Mouse (Mus musculus) liver, adult 2 months (tissue): ENCODE data around the gene Bcl6.

ENCODE experiments used
- CTCF ChIP-seq: fragments of 200-500 bp; IDR thresholded peaks from 2 replicates; pipeline ENCODE4 v1.5.1; 2011; ENCODE audit warnings: low read depth, low read length, control low read depth
- POLR2A ChIP-seq: fragments of 200-500 bp; IDR thresholded peaks from 2 replicates; pipeline ENCODE4 v1.6.1; 2011; ENCODE audit warnings: low read length, control low read depth; ENCODE audit not compliant: insufficient read depth; ENCODE audit errors: extremely low read depth

GRCm38 (mm10) chr16:23988466-23989208, at the start of gene Bcl6, which contains the start of gene Gm37419:
- TF ChIP-seq POLR2A (peak; percentile 62; the same call in 1 of the 2 replicates), CTCF (no peak)
